Mouse (Mus musculus) neural tube, embryonic 14.5 days (tissue): ENCODE data around the gene Hspa1a. TPM values are rescaled to one million over a fixed set of nuclear protein-coding genes. Genes with fewer than 3 reads are reported as not detected.
A peak's percentile ranks its signal among the peaks of the same experiment; 100 is the strongest.
"Not testable (repeated sequence)": the region's sequence is repeated elsewhere in the genome, so short reads cannot be mapped to it uniquely, and the experiment has no call there.

Source experiments
- ATAC-seq: fragments of 200-750 bp; cut with Nextera tagmentation; 2 replicates; pipeline ENCODE4 v1.8.0; 2017; ENCODE audit warnings: low read depth, mild to moderate bottlenecking, moderate TSS enrichment, moderate library complexity
- H3K27ac ChIP-seq: fragments of 300-500 bp; sonication (generic); 2 replicates; pipeline ENCODE4 v1.5.1; 2014; ENCODE audit warnings: low read depth, mild to moderate bottlenecking, control low read depth, low read length, moderate library complexity, mixed read lengths
- H3K27me3 ChIP-seq: fragments of 300-500 bp; sonication (generic); 2 replicates; pipeline ENCODE4 v1.6.1; 2014; ENCODE audit warnings: low read length; ENCODE audit not compliant: control insufficient read depth, insufficient read depth
- H3K36me3 ChIP-seq: fragments of 300-500 bp; sonication (generic); 2 replicates; pipeline ENCODE4 v1.6.1; 2014; ENCODE audit warnings: low read length, mixed read lengths; ENCODE audit not compliant: control insufficient read depth, insufficient read depth
- H3K4me1 ChIP-seq: fragments of 300-500 bp; sonication (generic); 2 replicates; pipeline ENCODE4 v1.6.1; 2014; ENCODE audit warnings: low read length; ENCODE audit not compliant: control insufficient read depth, insufficient read depth
- H3K4me2 ChIP-seq: fragments of 300-500 bp; sonication (generic); 2 replicates; pipeline ENCODE4 v1.6.1; 2014; ENCODE audit warnings: mild to moderate bottlenecking, low read depth, low read length, control low read depth
- H3K4me3 ChIP-seq: fragments of 300-500 bp; sonication (generic); 2 replicates; pipeline ENCODE4 v1.5.1; 2014; ENCODE audit warnings: low read depth, low read length, control low read depth, mixed read lengths
- H3K9ac ChIP-seq: fragments of 300-500 bp; sonication (generic); replicated peaks from 2 replicates; pipeline ENCODE4 v1.6.1; 2014; ENCODE audit warnings: low read depth, mild to moderate bottlenecking, control low read depth, low read length, mixed read lengths
- H3K9me3 ChIP-seq: fragments of 300-500 bp; sonication (generic); 2 replicates; pipeline ENCODE4 v1.6.1; 2016; ENCODE audit warnings: low read length; ENCODE audit not compliant: control insufficient read depth
- WGBS: fragments of 180-500 bp; shearing (Covaris S2); extraction: QIAGEN DNeasy Blood & Tissue Kit; methylation state at CpG from one replicate; pipeline ENCODE4 v1.1.7; 2014; 5-methylcytosine and 5-hydroxymethylcytosine counted together
- polyA plus RNA-seq: library from polyadenylated mRNA; unstranded; fragments of >200 nt; fragmentation: Nextera tagmentation; extraction: Ambion mirVana; gene quantifications from 2 replicates; pipeline ENCODE4 v1.2.1, GENCODE M21; 2014

The Hspa1a gene
- polyA plus RNA-seq, 1 experiment from 2014 or later, result 7.6 TPM

DNA sequence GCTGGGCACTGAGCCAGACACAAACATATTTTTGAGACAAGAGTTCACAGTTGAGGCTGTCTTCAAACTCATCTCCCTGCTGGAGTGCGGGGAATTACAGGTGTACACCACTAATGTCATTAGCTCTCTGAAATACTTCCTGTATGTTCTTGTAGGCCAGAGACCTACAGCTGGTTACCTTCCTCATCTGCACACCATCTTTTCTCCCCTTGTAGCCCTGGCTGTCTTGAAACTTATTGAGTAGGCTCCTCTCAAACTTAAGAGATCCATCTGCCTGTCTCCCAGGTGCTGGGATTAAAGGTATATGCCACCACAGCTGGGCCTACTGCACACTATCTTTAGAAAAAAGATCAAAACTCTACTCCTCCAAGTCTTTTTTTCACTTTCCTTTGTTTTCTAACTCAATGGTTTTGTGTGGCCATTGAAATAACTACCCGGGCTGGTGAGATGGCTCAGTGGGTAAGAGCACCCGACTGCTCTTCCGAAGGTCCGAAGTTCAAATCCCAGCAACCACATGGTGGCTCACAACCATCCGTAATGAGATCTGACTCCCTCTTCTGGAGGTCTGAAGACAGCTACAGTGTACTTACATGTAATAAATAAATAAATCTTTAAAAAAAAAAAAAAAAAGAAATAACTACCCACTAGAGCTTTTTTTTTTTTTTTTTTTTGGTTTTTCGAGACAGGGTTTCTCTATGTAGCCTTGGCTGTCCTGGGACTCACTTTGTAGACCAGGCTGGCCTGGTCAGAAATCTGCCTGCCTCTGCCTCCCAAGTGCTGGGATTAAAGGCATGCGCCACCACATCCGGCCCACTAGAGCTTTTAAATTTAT, 23.0 kb downstream of the Hspa1a start:
- WGBS, result 57% methylated on average over 9 of the region's 9 CpGs
- H3K36me3 ChIP-seq, H3K9me3 ChIP-seq, H3K4me3 ChIP-seq, ATAC-seq, H3K9ac ChIP-seq, H3K27me3 ChIP-seq, H3K27ac ChIP-seq, H3K4me2 ChIP-seq: not testable (repeated sequence)
- H3K4me1 ChIP-seq, result peaks cover 11% of the 10 kb centered on the region; the same call in 1 of the 2 replicates

DNA sequence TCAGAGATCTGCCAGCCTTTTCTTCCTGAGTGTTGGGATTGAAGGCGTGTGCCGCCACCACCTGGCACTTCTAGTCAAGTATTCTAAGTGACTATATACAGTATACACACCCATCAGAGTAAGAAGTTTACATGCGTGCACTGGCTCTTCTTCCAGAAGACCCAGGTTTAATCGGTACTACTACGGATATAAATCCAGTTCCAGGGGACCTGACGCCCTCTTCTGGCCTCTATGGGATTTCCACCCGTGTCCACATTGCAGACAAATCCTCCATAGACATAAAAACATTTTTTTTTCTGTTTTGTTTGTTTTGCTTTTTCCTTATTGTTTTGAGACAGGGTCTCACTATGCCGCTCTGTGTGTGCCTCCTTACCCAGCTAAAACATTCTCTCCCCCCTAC, 24.4 kb downstream of the Hspa1a start:
- ATAC-seq, result no peak
- H3K4me1 ChIP-seq, result peaks cover 11% of the 10 kb centered on the region; the same call in 1 of the 2 replicates
- peaks cover 10% of the 10 kb centered on the region; the same call in 1 of the 2 replicates for H3K36me3 ChIP-seq
- H3K27ac ChIP-seq, result no peak overlapping the region
- no peak overlapping the region for H3K4me3 ChIP-seq
- no peak overlapping the region for H3K4me2 ChIP-seq
- H3K9ac ChIP-seq, result no peak overlapping the region
- 23% methylated on average over 8 of the region's 8 CpGs for WGBS
- H3K27me3 ChIP-seq, result no peaks in the 10 kb centered on the region
- no peaks in the 10 kb centered on the region for H3K9me3 ChIP-seq

DNA sequence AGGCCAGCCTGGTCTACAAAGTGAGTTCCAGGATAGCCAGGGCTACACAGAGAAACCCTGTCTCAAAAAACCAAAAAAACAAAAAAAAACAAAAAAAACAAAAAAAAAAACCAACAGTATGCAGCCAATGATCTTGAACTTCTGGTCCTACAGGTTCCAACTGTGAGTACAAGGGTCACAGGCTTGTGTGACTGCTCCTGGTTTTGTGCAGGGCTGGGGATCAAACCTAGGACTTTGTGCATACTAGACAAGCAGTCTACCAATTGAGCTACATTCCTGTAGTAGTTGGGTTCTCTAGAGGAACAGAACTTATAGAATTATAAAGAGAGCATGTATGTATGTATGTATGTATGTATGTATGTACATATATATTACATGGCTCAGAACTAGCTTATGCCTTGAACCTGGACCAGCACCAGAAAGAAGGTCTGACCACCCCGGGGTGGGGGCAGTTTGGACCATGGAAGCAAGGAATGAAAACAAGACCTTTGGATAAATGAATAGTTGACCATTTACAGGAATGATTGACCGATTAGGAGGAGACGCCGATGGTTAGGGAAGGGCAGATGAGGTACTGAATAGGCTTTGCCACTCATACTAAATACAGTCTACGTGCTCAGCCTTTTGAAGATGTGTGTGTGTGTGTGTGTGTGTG, 25.3 kb downstream of the Hspa1a start:
- H3K4me2 ChIP-seq, result no peak overlapping the region
- no peak for ATAC-seq
- no peaks in the 10 kb centered on the region for H3K27me3 ChIP-seq
- no peak overlapping the region for H3K27ac ChIP-seq
- 92% methylated on average over 5 of the region's 5 CpGs for WGBS
- peaks cover 10% of the 10 kb centered on the region; the same call in 1 of the 2 replicates for H3K36me3 ChIP-seq
- no peak overlapping the region for H3K9ac ChIP-seq
- peaks cover 11% of the 10 kb centered on the region; the same call in 1 of the 2 replicates for H3K4me1 ChIP-seq
- no peak overlapping the region for H3K4me3 ChIP-seq
- no peaks in the 10 kb centered on the region for H3K9me3 ChIP-seq

DNA sequence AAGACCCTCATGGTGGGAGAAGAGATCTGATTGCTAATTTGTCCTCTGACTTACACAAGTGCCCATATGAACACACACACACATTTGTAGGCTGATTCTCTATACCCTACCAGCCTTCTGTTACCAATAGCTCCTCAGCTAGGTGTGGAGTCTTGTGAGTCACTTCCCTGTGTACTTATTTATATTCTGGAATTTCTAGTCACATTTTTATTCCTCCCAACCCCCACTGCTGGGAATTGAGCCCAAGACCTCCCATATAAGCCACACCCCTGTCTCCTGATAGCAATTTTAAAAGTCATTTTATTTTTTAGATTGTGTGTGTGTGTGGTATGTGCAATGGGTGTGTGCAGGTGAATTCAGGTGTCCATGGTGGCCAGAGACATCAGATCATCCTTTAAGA, 27.6 kb downstream of the Hspa1a start:
- no peaks in the 10 kb centered on the region for H3K9me3 ChIP-seq
- H3K4me1 ChIP-seq, result no peaks in the 10 kb centered on the region
- no peak overlapping the region for H3K27ac ChIP-seq
- no peak overlapping the region for H3K4me2 ChIP-seq
- H3K27me3 ChIP-seq, result no peaks in the 10 kb centered on the region
- H3K36me3 ChIP-seq, result no peaks in the 10 kb centered on the region
- no peak for ATAC-seq
- H3K4me3 ChIP-seq, result no peak overlapping the region
- H3K9ac ChIP-seq, result no peak overlapping the region

DNA sequence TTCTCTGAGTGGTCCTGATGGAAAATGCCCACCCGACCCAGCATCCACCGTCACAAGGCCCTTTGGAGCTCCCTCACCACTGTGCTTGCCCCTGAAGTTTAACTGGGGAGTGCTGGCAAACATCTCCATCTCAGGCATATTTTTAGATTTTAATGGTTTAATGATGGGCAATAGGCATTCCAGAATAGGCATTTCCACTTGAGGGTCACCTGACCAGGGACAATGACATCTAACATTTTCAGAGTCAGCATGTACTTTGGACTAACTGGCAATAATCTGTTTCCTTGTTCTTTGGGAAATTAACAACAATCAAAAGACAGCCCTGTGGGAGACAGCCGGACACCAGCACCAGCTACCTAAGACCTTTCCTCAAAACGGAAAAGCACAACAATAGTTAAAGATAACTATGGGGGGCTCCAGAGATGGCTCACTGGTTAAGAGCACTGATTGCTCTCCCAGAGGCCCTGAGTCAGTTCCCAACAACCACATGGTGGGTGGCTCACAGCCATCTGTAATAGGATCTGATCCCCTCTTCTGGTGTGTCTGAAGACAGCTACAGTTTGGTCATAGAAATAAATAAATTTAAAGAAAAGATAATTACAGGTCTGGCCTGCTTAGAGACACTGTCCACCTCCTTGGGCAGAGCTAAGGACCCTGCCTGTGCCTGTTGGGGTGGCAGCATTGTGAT, 28.7 kb downstream of the Hspa1a start:
- H3K4me2 ChIP-seq, result no peak overlapping the region
- no peaks in the 10 kb centered on the region for H3K27me3 ChIP-seq
- H3K9me3 ChIP-seq, result no peaks in the 10 kb centered on the region
- 69% methylated on average over 4 of the region's 4 CpGs for WGBS
- no peak for ATAC-seq
- no peak overlapping the region for H3K27ac ChIP-seq
- no peak overlapping the region for H3K4me3 ChIP-seq
- H3K4me1 ChIP-seq, result no peaks in the 10 kb centered on the region
- H3K9ac ChIP-seq, result no peak overlapping the region
- H3K36me3 ChIP-seq, result no peaks in the 10 kb centered on the region

DNA sequence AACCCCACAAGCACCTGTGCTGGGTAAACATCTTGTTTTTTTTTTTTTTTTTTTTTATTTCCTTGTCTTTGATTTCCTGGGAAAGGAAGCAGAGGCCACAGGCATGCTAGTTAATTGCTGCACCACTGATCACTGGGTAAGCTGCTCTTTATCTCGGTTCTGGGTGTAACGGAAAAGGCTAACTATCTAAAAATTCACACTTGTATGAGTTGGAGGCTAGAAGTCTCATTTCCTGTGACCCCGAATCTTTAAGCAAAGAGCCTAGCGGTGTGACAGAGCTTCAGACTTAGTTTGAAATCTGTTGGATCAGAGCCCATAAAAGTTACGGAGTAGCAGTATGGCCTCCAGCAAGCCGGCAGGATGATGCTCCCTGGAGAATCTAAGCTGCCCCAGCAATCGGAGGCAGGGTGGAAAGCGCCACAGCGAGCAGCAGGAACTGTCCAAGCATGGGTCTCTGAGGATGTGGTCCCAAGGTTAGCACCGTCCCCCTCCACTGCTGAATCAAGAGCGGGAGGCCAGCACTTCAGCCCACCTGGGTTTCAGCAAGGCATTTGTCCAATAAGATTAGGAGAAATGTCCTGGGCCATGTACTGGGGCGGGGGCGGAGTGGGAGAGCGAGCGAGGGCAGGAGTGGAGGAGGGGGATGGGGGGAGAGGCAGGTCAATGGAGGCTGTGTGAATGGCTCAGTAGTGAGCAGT, 30.5 kb downstream of the Hspa1a start:
- H3K27ac ChIP-seq, result no peak overlapping the region
- H3K4me1 ChIP-seq, result no peaks in the 10 kb centered on the region
- H3K4me3 ChIP-seq, result peak overlapping the region; percentile 15; the same call in 1 of the 2 replicates
- H3K36me3 ChIP-seq, result no peaks in the 10 kb centered on the region
- no peaks in the 10 kb centered on the region for H3K9me3 ChIP-seq
- peak overlapping the region; percentile 12; the same call in 1 of the 2 replicates for H3K4me2 ChIP-seq
- 8% methylated on average over 15 of the region's 15 CpGs for WGBS
- H3K27me3 ChIP-seq, result no peaks in the 10 kb centered on the region
- ATAC-seq, result 0 out of 2 replicates have a peak, but pooled peaks have one; percentile 2
- H3K9ac ChIP-seq, result 0 out of 2 replicates have a peak overlapping the region, but pooled peaks have one; percentile 7

DNA sequence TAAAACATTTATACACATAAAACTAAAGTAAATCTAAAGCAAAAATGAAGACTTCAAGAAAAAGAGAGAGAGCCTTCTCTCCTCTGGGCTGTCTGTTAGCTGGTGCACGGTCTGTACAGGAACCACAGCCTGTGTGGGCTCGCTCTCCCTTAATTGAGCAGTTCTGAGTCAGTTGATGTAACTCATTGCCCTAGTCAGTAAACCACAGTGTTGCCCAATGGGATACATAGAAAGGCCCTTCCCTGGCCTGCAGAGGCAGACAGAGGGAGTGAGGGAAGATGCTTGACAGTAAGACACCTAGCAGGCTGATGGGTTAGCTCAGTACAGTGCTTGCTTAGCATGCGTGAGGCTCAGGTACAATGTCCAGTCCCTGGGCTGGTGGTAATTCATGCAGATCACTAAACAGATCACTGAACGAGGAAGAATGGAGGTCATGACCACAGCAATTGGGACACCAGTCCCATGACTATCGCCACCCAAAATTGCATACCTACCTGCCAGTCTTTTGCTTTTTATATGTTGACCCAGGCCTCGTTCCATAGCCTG, 33.9 kb downstream of the Hspa1a start:
- peaks cover 8% of the 10 kb centered on the region; the same call in 1 of the 2 replicates for H3K36me3 ChIP-seq
- no peak overlapping the region for H3K4me3 ChIP-seq
- no peak for ATAC-seq
- no peak overlapping the region for H3K4me2 ChIP-seq
- no peaks in the 10 kb centered on the region for H3K27me3 ChIP-seq
- no peak overlapping the region for H3K27ac ChIP-seq
- H3K4me1 ChIP-seq, result no peaks in the 10 kb centered on the region
- no peak overlapping the region for H3K9ac ChIP-seq
- H3K9me3 ChIP-seq, result no peaks in the 10 kb centered on the region
- WGBS, result 85% methylated on average over 6 of the region's 6 CpGs

DNA sequence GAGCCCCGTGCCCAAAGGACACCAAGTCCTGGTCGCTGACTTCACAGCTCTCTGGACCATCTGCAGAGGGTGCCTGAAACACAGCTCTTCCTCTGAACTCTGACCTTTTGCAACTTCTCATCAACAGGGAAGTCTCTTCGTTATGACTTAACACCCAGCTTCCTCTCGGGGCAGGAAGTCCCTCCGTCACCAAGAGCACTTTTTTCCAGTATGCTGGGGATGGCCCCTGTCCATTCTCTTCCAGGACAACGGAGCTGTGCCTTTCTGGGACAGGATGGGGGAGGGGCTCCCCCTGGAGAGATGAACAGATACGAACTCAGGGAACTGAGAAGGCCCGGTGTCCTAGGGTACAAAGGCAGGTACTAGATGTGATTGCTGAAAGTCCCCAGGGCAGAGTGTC, 37.1 kb downstream of the Hspa1a start:
- Histone ChIP-seq H3K9ac (no peak overlapping the region), H3K27me3 (no peaks in the 10 kb centered on the region), H3K4me2 (no peak overlapping the region), H3K36me3 (peaks cover 8% of the 10 kb centered on the region; the same call in 1 of the 2 replicates), H3K9me3 (no peaks in the 10 kb centered on the region), H3K4me1 (0 out of 2 replicates have a peak, but pooled peaks cover 5% of the 10 kb centered on the region), H3K27ac (no peak overlapping the region), H3K4me3 (no peak overlapping the region)
- no peak for ATAC-seq
- 57% methylated on average over 8 of the region's 8 CpGs for WGBS
